Mouse (Mus musculus): ENCODE results near the gene Dusp12.

DNA sequence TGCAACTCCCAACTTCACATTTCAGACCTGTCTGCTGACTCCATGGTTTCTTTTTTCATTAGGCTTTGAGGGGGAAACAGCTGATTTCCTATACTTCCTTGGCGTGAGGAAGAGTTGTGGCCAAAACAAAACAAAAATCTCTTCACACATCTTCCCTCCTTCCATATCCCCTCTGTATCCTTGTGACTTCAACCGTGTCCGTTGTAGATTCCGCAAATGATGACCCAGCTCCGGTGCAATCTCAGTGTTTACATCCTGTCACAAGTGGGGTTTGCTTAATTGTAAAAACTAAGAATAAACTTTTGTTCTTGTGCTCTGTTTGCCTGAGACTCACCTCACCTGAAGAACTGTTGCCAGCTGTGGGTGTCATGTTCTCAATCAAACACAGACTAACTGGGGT lies 18.1 kb upstream of the Dusp12 start:
- TF ChIP-seq CTCF (conservative IDR thresholded peaks at IDR 0.05 in 1 of 2, IDR thresholded peaks at IDR 0.05 in 1 of 2; ENCODE audit: low read depth in 2 of 2, low read length in 2 of 2), result no peak
- no peak for TF ChIP-seq ETS1 (conservative IDR thresholded peaks at IDR 0.05; ENCODE audit: low read depth, low read length)
- no peak for TF ChIP-seq POLR2A (IDR thresholded peaks at IDR 0.05; ENCODE audit: low read depth, low read length)
- no peak for TF ChIP-seq ZNF384 (IDR thresholded peaks at IDR 0.05; ENCODE audit: low read depth, low read length)
- TF ChIP-seq MAX (IDR thresholded peaks at IDR 0.05; ENCODE audit: low read length), result no peak

Measured in CH12.LX (cell line).